Mouse (Mus musculus) heart, postnatal 0 days (tissue): ENCODE data around the gene Slc7a15. TPM values are rescaled to one million over a fixed set of nuclear protein-coding genes. Genes with fewer than 3 reads are reported as not detected.
"Not testable (repeated sequence)": the region's sequence is repeated elsewhere in the genome, so short reads cannot be mapped to it uniquely, and the experiment has no call there.

Experiments
- ATAC-seq: fragments of 200-750 bp; cut with Nextera tagmentation; 2 replicates; pipeline ENCODE4 v1.8.0; 2017; ENCODE audit warnings: low read depth, moderate number of reproducible peaks, moderate library complexity; ENCODE audit not compliant: insufficient read depth
- DNase-seq: peaks from one replicate; pipeline ENCODE4 v3.0.0-alpha.2; 2016; ENCODE audit warnings: low spot score
- H3K27ac ChIP-seq: fragments of 300-500 bp; sonication (generic); 2 replicates; pipeline ENCODE4 v1.5.1; 2014; ENCODE audit warnings: low read depth, mild to moderate bottlenecking
- H3K27me3 ChIP-seq: fragments of 300-500 bp; sonication (generic); 2 replicates; pipeline ENCODE4 v1.6.1; 2014; ENCODE audit warnings: low read length, mixed read lengths; ENCODE audit not compliant: control insufficient read depth, insufficient read depth
- H3K36me3 ChIP-seq: fragments of 300-500 bp; sonication (generic); replicated peaks from 2 replicates; pipeline ENCODE4 v1.6.1; 2014; ENCODE audit warnings: low read length, mixed read lengths; ENCODE audit not compliant: control insufficient read depth, insufficient read depth
- H3K4me1 ChIP-seq: fragments of 300-500 bp; sonication (generic); 2 replicates; pipeline ENCODE4 v1.6.1; 2014; ENCODE audit warnings: antibody characterized with exemption; ENCODE audit not compliant: control insufficient read depth, insufficient read depth
- H3K4me2 ChIP-seq: fragments of 300-500 bp; sonication (generic); 2 replicates; pipeline ENCODE4 v1.6.1; 2014; ENCODE audit warnings: low read depth, mild to moderate bottlenecking, low read length, moderate library complexity
- H3K4me3 ChIP-seq: fragments of 300-500 bp; sonication (generic); 2 replicates; pipeline ENCODE4 v1.5.1; 2014; ENCODE audit warnings: low read depth, low read length
- H3K9ac ChIP-seq: fragments of 300-500 bp; sonication (generic); replicated peaks from 2 replicates; pipeline ENCODE4 v1.6.1; 2014; ENCODE audit warnings: low read depth, low read length, mixed read lengths
- H3K9me3 ChIP-seq: fragments of 300-500 bp; sonication (generic); replicated peaks from 2 replicates; pipeline ENCODE4 v1.6.1; 2016; ENCODE audit warnings: low read length; ENCODE audit not compliant: control insufficient read depth
- CTCF ChIP-seq: IDR thresholded peaks from 2 replicates; pipeline ENCODE4 v1.5.1; 2016; ENCODE audit warnings: antibody characterized with exemption, control low read depth, low read depth
- EP300 ChIP-seq: IDR thresholded peaks from 2 replicates; pipeline ENCODE4 v1.6.1; 2016; ENCODE audit warnings: antibody characterized with exemption, low read depth
- WGBS: fragments of 180-500 bp; shearing (Covaris S2); extraction: QIAGEN DNeasy Blood & Tissue Kit; methylation state at CpG from one replicate; pipeline ENCODE4 v1.1.7; 2014; 5-methylcytosine and 5-hydroxymethylcytosine counted together
- polyA plus RNA-seq: library from polyadenylated mRNA; unstranded; fragments of >200 nt; fragmentation: Nextera tagmentation; extraction: Ambion mirVana; gene quantifications from 2 replicates; pipeline ENCODE4 v1.2.1, GENCODE M21; 2015
- total RNA-seq: library from RNA; depleted of rRNA; stranded (reverse); fragments of >200 nt; gene quantifications from 2 replicates; pipeline ENCODE4 v1.2.3, GENCODE M21; 2014; ENCODE audit warnings: low replicate concordance

The Slc7a15 gene
- total and polyA plus RNA-seq, 2 experiments from 2014 or later = 0.05 TPM; not detected in 1

- Histone ChIP-seq H3K4me3 (no peak overlapping the region), H3K9me3 (no peaks in the 10 kb centered on the region), H3K27ac (no peak overlapping the region), H3K4me1 (no peaks in the 10 kb centered on the region), H3K36me3 (no peaks in the 10 kb centered on the region), H3K27me3 (no peaks in the 10 kb centered on the region), H3K4me2 (no peak overlapping the region), H3K9ac (no peak overlapping the region)
- TF ChIP-seq EP300 (no peak), CTCF (no peak)
- DNase-seq (no peak), ATAC-seq (no peak)
- whole genome bisulfite sequencing = 93% methylated on average over 5 of the region's 5 CpGs
These were observed 21.8 kb upstream of the Slc7a15 start for GRCm38 (mm10) chr12:8620678-8621018.

- Histone ChIP-seq H3K4me1 (no peaks in the 10 kb centered on the region), H3K4me2 (no peak overlapping the region), H3K27me3 (no peaks in the 10 kb centered on the region), H3K4me3 (no peak overlapping the region), H3K9me3 (no peaks in the 10 kb centered on the region), H3K36me3 (no peaks in the 10 kb centered on the region), H3K27ac (no peak overlapping the region), H3K9ac (no peak overlapping the region)
- no peak for ATAC-seq
- TF ChIP-seq EP300 = no peak
- TF ChIP-seq CTCF = no peak
- 95% methylated on average over 9 of the region's 9 CpGs for WGBS
- DNase-seq = no peak
These were observed 21.2 kb upstream of the Slc7a15 start for GRCm38 (mm10) chr12:8619827-8620677.

- Histone ChIP-seq H3K27ac (no peak overlapping the region), H3K9me3 (no peaks in the 10 kb centered on the region), H3K4me2 (no peak overlapping the region), H3K9ac (no peak overlapping the region), H3K4me1 (no peaks in the 10 kb centered on the region), H3K36me3 (no peaks in the 10 kb centered on the region), H3K4me3 (no peak overlapping the region), H3K27me3 (no peaks in the 10 kb centered on the region)
- ATAC-seq (no peak), DNase-seq (no peak)
- TF ChIP-seq EP300 (no peak), CTCF (no peak)
- WGBS = 92% methylated on average over 3 of the region's 3 CpGs
These were observed 19.4 kb upstream of the Slc7a15 start for GRCm38 (mm10) chr12:8618271-8618670.

- no peak for TF ChIP-seq CTCF
- no peak for TF ChIP-seq EP300
- Histone ChIP-seq H3K4me1 (no peaks in the 10 kb centered on the region), H3K4me3 (no peak overlapping the region), H3K4me2 (no peak overlapping the region), H3K9ac (no peak overlapping the region), H3K27ac (no peak overlapping the region), H3K9me3 (no peaks in the 10 kb centered on the region), H3K27me3 (no peaks in the 10 kb centered on the region), H3K36me3 (no peaks in the 10 kb centered on the region)
- ATAC-seq = no peak
- 64% methylated on average over 3 of the region's 3 CpGs for WGBS
- DNase-seq = no peak
These were observed 10.2 kb upstream of the Slc7a15 start for GRCm38 (mm10) chr12:8609070-8609469.

GRCm38 (mm10) chr12:8595611-8596010, 3.3 kb downstream of the Slc7a15 start:
- TF ChIP-seq EP300 = no peak
- TF ChIP-seq CTCF = no peak
- no peaks in the 10 kb centered on the region for H3K36me3 ChIP-seq

GRCm38 (mm10) chr12:8591326-8591725, 7.5 kb downstream of the Slc7a15 start:
- not testable (repeated sequence) for ATAC-seq, DNase-seq
- 95% methylated on average over 2 of the region's 2 CpGs for WGBS

More at GRCm38 (mm10) chr12:8595611-8596010, 3.3 kb downstream of the Slc7a15 start:
- no peak overlapping the region for H3K4me3 ChIP-seq
- no peak overlapping the region for H3K9ac ChIP-seq
- H3K9me3 ChIP-seq = no peaks in the 10 kb centered on the region
- no peak overlapping the region for H3K27ac ChIP-seq
- no peaks in the 10 kb centered on the region for H3K4me1 ChIP-seq
- H3K4me2 ChIP-seq = no peak overlapping the region
- no peak for ATAC-seq
- no peaks in the 10 kb centered on the region for H3K27me3 ChIP-seq
- no peak for DNase-seq
- WGBS = 84% methylated on average over 7 of the region's 7 CpGs

More at GRCm38 (mm10) chr12:8591326-8591725, 7.5 kb downstream of the Slc7a15 start:
- H3K4me3 ChIP-seq, H3K9ac ChIP-seq, H3K4me2 ChIP-seq, H3K9me3 ChIP-seq, H3K27ac ChIP-seq, H3K36me3 ChIP-seq, H3K27me3 ChIP-seq, H3K4me1 ChIP-seq: not testable (repeated sequence)
